In genomic region chr11:75513336-75513735, GRCm38 (mm10) we compare ENCODE assay signal across 8 mouse cellular contexts. TPM values are rescaled to one million over a fixed set of nuclear protein-coding genes. Genes with fewer than 3 reads are reported as not detected.
DNase-seq lines count a peak whose midpoint lies in the region; ATAC-seq lines count a peak whose summit lies in the region.

TSS of gene Scarf1 (plus strand) at chr11:75513540.

- no peak for ATAC-seq in heart, embryonic 11.5 days (replicated peaks; ENCODE audit: insufficient number of reproducible peaks, low FRiP score, low TSS enrichment)
- ATAC-seq in kidney, embryonic 14.5 days (ENCODE audit: low FRiP score, low TSS enrichment), result no peak

- H3K27ac ChIP-seq in heart, embryonic 11.5 days (ENCODE audit: low read depth, low read length), result peak within 1 kb of the TSS; percentile 43; the same call in 1 of the 2 replicates
- H3K27ac ChIP-seq in kidney, embryonic 14.5 days (ENCODE audit: low read depth, low read length), result no peak within 1 kb of the TSS; the same call in 1 of the 2 replicates

- WGBS in heart, embryonic 11.5 days (ENCODE audit: insufficient replicate concordance), result 41% methylated on average over 8 of the region's 8 CpGs
- WGBS in kidney, embryonic 14.5 days, result 42% methylated on average over 8 of the region's 8 CpGs

- peaks cover 16% of the 10 kb centered on the region for H3K4me1 ChIP-seq in heart, embryonic 11.5 days (ENCODE audit: control insufficient read depth, insufficient read depth, low read length)
- H3K4me1 ChIP-seq in kidney, embryonic 14.5 days (ENCODE audit: control insufficient read depth, insufficient read depth, low read length), result peaks cover 19% of the 10 kb centered on the region

- peaks cover 11% of the 10 kb centered on the region for H3K36me3 ChIP-seq in heart, embryonic 11.5 days (ENCODE audit: control insufficient read depth, insufficient read depth, low read length)
- H3K36me3 ChIP-seq in kidney, embryonic 14.5 days (ENCODE audit: control insufficient read depth, insufficient read depth, low read length), result peaks cover 13% of the 10 kb centered on the region

- no peaks in the 10 kb centered on the region for H3K9me3 ChIP-seq in heart, embryonic 11.5 days (replicated peaks; ENCODE audit: control insufficient read depth, low read length)
- H3K9me3 ChIP-seq in kidney, embryonic 14.5 days (ENCODE audit: control insufficient read depth, low read length), result no peaks in the 10 kb centered on the region

- peaks cover 3% of the 10 kb centered on the region; the same call in 1 of the 2 replicates for H3K27me3 ChIP-seq in heart, embryonic 11.5 days (ENCODE audit: control insufficient read depth, insufficient read depth, low read length)
- no peaks in the 10 kb centered on the region for H3K27me3 ChIP-seq in kidney, embryonic 14.5 days (ENCODE audit: control insufficient read depth, insufficient read depth, low read length)

- peak within 1 kb of the TSS; percentile 54 for H3K4me2 ChIP-seq in heart, embryonic 11.5 days
- peak within 1 kb of the TSS; percentile 26 for H3K4me2 ChIP-seq in kidney, embryonic 14.5 days (replicated peaks; ENCODE audit: low read depth, low read length)

- intact Hi-C loops in gastrocnemius, postnatal 14 days (cut with DNase I; ENCODE audit: low total_unique reads), result no loop called here
- intact Hi-C loops in left cerebral cortex, postnatal 14 days (cut with DNase I), result loop anchor here (10.0 kb wide), 1 partner anchor 109 kb away; no protein-coding TSS in a partner anchor

- peak within 1 kb of the TSS; percentile 54 for H3K9ac ChIP-seq in heart, embryonic 11.5 days (ENCODE audit: low read depth, low read length)
- 0 out of 2 replicates have a peak within 1 kb of the TSS, but pooled peaks have one; percentile 12 for H3K9ac ChIP-seq in kidney, embryonic 14.5 days (ENCODE audit: low read depth, low read length)

- DNase-seq in gastrocnemius, postnatal 14 days, result peak; percentile 59
- DNase-seq in gastrocnemius, postnatal 10 days, result no peak
- DNase-seq in lung, postnatal 10 days, result peak; percentile 89
- no peak for DNase-seq in layer of hippocampus, postnatal 10 days (ENCODE audit: low spot score in 2 of 2)
- DNase-seq in urinary bladder, postnatal 10 days (ENCODE audit: low spot score), result no peak
- no peak for DNase-seq in left cerebral cortex, postnatal 14 days (ENCODE audit: low spot score in 2 of 2)

- H3K4me3 ChIP-seq in heart, embryonic 11.5 days (ENCODE audit: low read depth, low read length), result peak within 1 kb of the TSS; percentile 33
- H3K4me3 ChIP-seq in kidney, embryonic 14.5 days (ENCODE audit: low read length), result peak within 1 kb of the TSS; percentile 17; the same call in 1 of the 2 replicates

RNA-seq across cellular contexts. Expression of gene Scarf1, which starts in this region (rescaled TPM):
- total RNA-seq in gastrocnemius, postnatal 14 days (2021), result 1 to 10 TPM; 7.1 to 7.2 TPM
- 10 to 100 TPM in 1 of 2 experiments, 1 to 10 TPM in 1; 7.9 to 10.0 TPM for total RNA-seq in gastrocnemius, postnatal 10 days (2021)
- polyA plus RNA-seq in heart, embryonic 11.5 days (2014; fragmentation: Nextera tagmentation; extraction: Ambion mirVana), result 7.6 and 8.7 TPM in 2 replicates
- polyA plus RNA-seq in kidney, embryonic 14.5 days (2014; fragmentation: Nextera tagmentation; extraction: Ambion mirVana), result 10.0 TPM in 2 replicates
- total RNA-seq in layer of hippocampus, postnatal 10 days (2021), result 1 to 10 TPM; 3.5 to 3.6 TPM
- total RNA-seq in left cerebral cortex, postnatal 14 days (2021), result 1 to 10 TPM; 3.0 to 3.3 TPM

Comparison
In these comparisons a context has a peak if more than half of its experiments do, and no peak if none do; other contexts are left out.
1. DNase-seq: peak in gastrocnemius, postnatal 14 days (single experiment) and lung, postnatal 10 days (single experiment); none in gastrocnemius, postnatal 10 days (single experiment), layer of hippocampus, postnatal 10 days (0 of 2), urinary bladder, postnatal 10 days (single experiment) and left cerebral cortex, postnatal 14 days (0 of 2).